Mouse (Mus musculus) ES-Bruce4 (cell line): ENCODE measurements around the gene Immp2l. TPM values are rescaled to one million over a fixed set of nuclear protein-coding genes. Genes with fewer than 3 reads are reported as not detected.

ENCODE experiments used
- H3K27ac ChIP-seq: 2 replicates; pipeline ENCODE4 v1.5.1; 2012; ENCODE audit warnings: low read length, inconsistent platforms; ENCODE audit not compliant: insufficient read depth
- H3K27me3 ChIP-seq: 2 replicates; pipeline ENCODE4 v1.6.1; 2012; ENCODE audit warnings: mild to moderate bottlenecking, low read length, inconsistent platforms; ENCODE audit not compliant: control insufficient read depth, poor library complexity, insufficient read depth, severe bottlenecking
- H3K36me3 ChIP-seq: 2 replicates; pipeline ENCODE4 v1.6.1; 2012; ENCODE audit warnings: inconsistent platforms, mild to moderate bottlenecking, low read length, moderate library complexity; ENCODE audit not compliant: control insufficient read depth, poor library complexity, insufficient read depth, severe bottlenecking
- H3K4me1 ChIP-seq: one replicate; pipeline ENCODE4 v1.8.1; 2011; ENCODE audit warnings: low read length; ENCODE audit not compliant: control insufficient read depth, insufficient read depth
- H3K4me3 ChIP-seq: 2 replicates; pipeline ENCODE4 v1.5.1; 2011; ENCODE audit warnings: low read depth, mild to moderate bottlenecking, low read length
- H3K9ac ChIP-seq: 2 replicates; pipeline ENCODE4 v1.6.1; 2012; ENCODE audit warnings: low read depth, mild to moderate bottlenecking, inconsistent platforms; ENCODE audit not compliant: poor library complexity, severe bottlenecking
- H3K9me3 ChIP-seq: replicated peaks from 2 replicates; pipeline ENCODE4 v1.6.1; 2012; ENCODE audit warnings: mild to moderate bottlenecking, low read length, inconsistent platforms; ENCODE audit not compliant: control insufficient read depth, poor library complexity, insufficient read depth, severe bottlenecking
- CTCF ChIP-seq: IDR thresholded peaks from one replicate; pipeline ENCODE4 v1.8.1; 2011; ENCODE audit warnings: low read depth, low read length
- EP300 ChIP-seq: IDR thresholded peaks from 2 replicates; pipeline ENCODE4 v1.6.1; 2011; ENCODE audit warnings: low read depth, low read length; ENCODE audit not compliant: insufficient read depth
- POLR2A ChIP-seq: IDR thresholded peaks from one replicate; pipeline ENCODE4 v1.8.1; 2011; ENCODE audit warnings: low read length; ENCODE audit not compliant: insufficient read depth
- polyA plus RNA-seq: library from polyadenylated mRNA; stranded (reverse); fragments of >200 nt; gene quantifications from 2 replicates; pipeline ENCODE4 v1.2.4, GENCODE M21; 2011; ENCODE audit warnings: low read depth; ENCODE audit not compliant: missing spikeins, insufficient read depth, insufficient read length

The Immp2l gene
- polyA plus RNA-seq, 1 experiment, result 15.5 TPM

GRCm38 (mm10) chr12:41558956-41559735, 535.3 kb downstream of the Immp2l start:
- Histone ChIP-seq H3K27me3 (no peaks in the 10 kb centered on the region), H3K9ac (no peak overlapping the region), H3K27ac (peak overlapping the region; percentile 91), H3K4me1 (peaks cover 5% of the 10 kb centered on the region), H3K9me3 (no peaks in the 10 kb centered on the region), H3K4me3 (no peak overlapping the region), H3K36me3 (no peaks in the 10 kb centered on the region)
- TF ChIP-seq POLR2A, result no peak
- peak; percentile 9; the same call in 1 of the 2 replicates for TF ChIP-seq EP300
- TF ChIP-seq CTCF, result no peak

DNA sequence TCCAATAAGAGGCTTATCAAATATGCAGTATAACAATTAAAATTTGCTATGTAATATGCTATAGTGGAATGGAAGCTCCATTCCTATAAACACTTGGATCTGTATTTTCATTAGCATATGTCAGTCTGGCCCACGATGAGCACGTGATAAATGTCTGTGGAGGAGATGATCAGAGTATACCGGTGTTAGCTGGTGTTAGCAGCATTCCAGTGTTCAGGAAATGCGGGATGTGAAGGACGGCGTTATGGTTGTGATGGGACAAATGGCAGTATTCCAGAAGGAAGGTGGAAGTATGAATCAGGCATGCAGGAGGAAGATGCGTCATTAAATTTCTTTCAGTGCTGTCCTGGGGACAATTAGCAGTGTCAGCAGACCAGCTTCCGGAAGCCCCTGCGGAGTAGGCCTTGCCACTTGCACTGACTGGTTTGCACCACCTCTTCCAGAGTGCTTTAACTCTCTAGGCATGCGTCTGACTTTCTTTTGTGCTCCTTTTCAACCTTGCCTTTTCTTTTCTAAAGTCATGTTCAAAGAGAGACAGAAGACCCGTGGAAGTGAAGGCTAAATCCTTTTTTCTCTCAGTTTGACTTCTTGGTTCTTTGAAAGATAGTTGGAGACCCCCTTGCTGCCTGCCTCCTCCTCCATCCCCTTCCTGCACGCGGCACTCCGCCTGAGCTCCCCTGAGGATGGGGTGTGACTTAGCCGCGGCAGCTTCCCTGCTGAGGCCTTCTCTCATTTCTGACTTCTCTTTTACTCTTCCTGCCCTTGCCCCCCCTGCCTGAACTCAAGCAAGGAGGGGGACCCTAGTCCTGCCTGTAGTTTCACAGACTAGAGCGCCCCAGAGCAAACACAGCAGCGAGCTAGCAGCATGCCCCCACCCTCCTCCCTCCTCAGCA, 541.9 kb downstream of the Immp2l start:
- no peaks in the 10 kb centered on the region for H3K27me3 ChIP-seq
- H3K9me3 ChIP-seq, result no peaks in the 10 kb centered on the region
- H3K4me1 ChIP-seq, result peaks cover 3% of the 10 kb centered on the region
- peak overlapping the region; percentile 2; the same call in 1 of the 2 replicates for H3K9ac ChIP-seq
- peak overlapping the region; percentile 31 for H3K4me3 ChIP-seq
- no peak for TF ChIP-seq CTCF
- peak; percentile 34 for TF ChIP-seq EP300
- peak overlapping the region; percentile 81 for H3K27ac ChIP-seq
- no peaks in the 10 kb centered on the region for H3K36me3 ChIP-seq

- TF ChIP-seq POLR2A (no peak), EP300 (no peak), CTCF (no peak)
- Histone ChIP-seq H3K27ac (peak overlapping the region; percentile 81), H3K27me3 (no peaks in the 10 kb centered on the region), H3K4me3 (peak overlapping the region; percentile 31), H3K9me3 (no peaks in the 10 kb centered on the region), H3K9ac (peak overlapping the region; percentile 2; the same call in 1 of the 2 replicates), H3K36me3 (no peaks in the 10 kb centered on the region), H3K4me1 (peaks cover 3% of the 10 kb centered on the region)
Measured at GRCm38 (mm10) chr12:41566433-41566794, 542.5 kb downstream of the Immp2l start.

- Histone ChIP-seq H3K4me1 (no peaks in the 10 kb centered on the region), H3K9ac (no peak overlapping the region), H3K9me3 (no peaks in the 10 kb centered on the region), H3K27me3 (no peaks in the 10 kb centered on the region), H3K27ac (no peak overlapping the region), H3K4me3 (no peak overlapping the region), H3K36me3 (no peaks in the 10 kb centered on the region)
- TF ChIP-seq EP300 (no peak), CTCF (no peak), POLR2A (no peak)
Measured at GRCm38 (mm10) chr12:41573754-41574153, 549.9 kb downstream of the Immp2l start.

GRCm38 (mm10) chr12:41575221-41575620, 551.3 kb downstream of the Immp2l start:
- H3K27me3 ChIP-seq, result no peaks in the 10 kb centered on the region
- TF ChIP-seq CTCF, result no peak
- no peak for TF ChIP-seq POLR2A
- no peak for TF ChIP-seq EP300
- no peaks in the 10 kb centered on the region for H3K4me1 ChIP-seq
- H3K9me3 ChIP-seq, result no peaks in the 10 kb centered on the region
- no peaks in the 10 kb centered on the region for H3K36me3 ChIP-seq
- H3K27ac ChIP-seq, result no peak overlapping the region
- H3K4me3 ChIP-seq, result no peak overlapping the region
- H3K9ac ChIP-seq, result no peak overlapping the region

- H3K4me3 ChIP-seq, result no peak overlapping the region
- no peaks in the 10 kb centered on the region for H3K9me3 ChIP-seq
- no peaks in the 10 kb centered on the region for H3K4me1 ChIP-seq
- H3K9ac ChIP-seq, result no peak overlapping the region
- TF ChIP-seq EP300 (no peak), POLR2A (no peak), CTCF (no peak)
- H3K27ac ChIP-seq, result no peak overlapping the region
- H3K27me3 ChIP-seq, result no peaks in the 10 kb centered on the region; the same call in 1 of the 2 replicates
- H3K36me3 ChIP-seq, result no peaks in the 10 kb centered on the region
Measured at GRCm38 (mm10) chr12:41593401-41593800, 569.5 kb downstream of the Immp2l start.
